Comparison of ENCODE assay signal across 20 mouse cellular contexts in genomic region chr2:14053618-14054017, GRCm38 (mm10). TPM values are rescaled to one million over a fixed set of nuclear protein-coding genes. Genes with fewer than 3 reads are reported as not detected.
DNase-seq lines count a peak whose midpoint lies in the region; ATAC-seq and TF ChIP-seq lines count a peak whose summit lies in the region.
"Had no signal": no experiment of that assay in that cellular context is flagged by ENCODE, and none has a peak within 500 bp of the region (broad histone marks: within the 10 kb centered on the region; RNA-seq: fewer than 3 reads in every experiment).

No protein-coding gene starts in this region.

- no peak overlapping the region for H3K27ac ChIP-seq in heart, embryonic 12.5 days (ENCODE audit: poor library complexity, severe bottlenecking)
- no peak overlapping the region for H3K27ac ChIP-seq in hindbrain, embryonic 16.5 days (ENCODE audit: low read depth, low read length)
- no peak overlapping the region for H3K27ac ChIP-seq in hindbrain, embryonic 10.5 days
- no peak overlapping the region for H3K27ac ChIP-seq in thymus, adult 2 months (ENCODE audit: control insufficient read depth, insufficient read depth, low read length)
- no peak overlapping the region for H3K27ac ChIP-seq in forebrain, embryonic 13.5 days
- H3K27ac ChIP-seq: embryonic facial prominence, embryonic 15.5 days; limb, embryonic 13.5 days; macrophage had no signal

- H3K4me1 ChIP-seq in heart, embryonic 12.5 days (replicated peaks): peaks cover 24% of the 10 kb centered on the region
- peaks cover 8% of the 10 kb centered on the region for H3K4me1 ChIP-seq in hindbrain, embryonic 16.5 days (ENCODE audit: control insufficient read depth, insufficient read depth, low read depth, low read length)
- peaks cover 23% of the 10 kb centered on the region for H3K4me1 ChIP-seq in hindbrain, embryonic 10.5 days (replicated peaks)
- H3K4me1 ChIP-seq in thymus, adult 2 months (replicated peaks; ENCODE audit: control insufficient read depth, insufficient read depth, low read length): peaks cover 13% of the 10 kb centered on the region
- peaks cover 2% of the 10 kb centered on the region; the same call in 1 of the 2 replicates for H3K4me1 ChIP-seq in forebrain, embryonic 13.5 days

- H3K9ac ChIP-seq in heart, embryonic 12.5 days: no peak overlapping the region
- no peak overlapping the region for H3K9ac ChIP-seq in hindbrain, embryonic 16.5 days (ENCODE audit: low read depth, low read length)
- no peak overlapping the region for H3K9ac ChIP-seq in forebrain, embryonic 13.5 days
- H3K9ac ChIP-seq: embryonic facial prominence, embryonic 15.5 days; limb, embryonic 13.5 days had no signal

- TF ChIP-seq POLR2A in thymus, adult 2 months (IDR thresholded peaks at IDR 0.05; ENCODE audit: control insufficient read depth, extremely low read depth, insufficient read depth, low read length, poor library complexity): no peak

- no peak for ATAC-seq in heart, embryonic 12.5 days (ENCODE audit: insufficient number of reproducible peaks, low FRiP score)
- ATAC-seq in hindbrain, embryonic 16.5 days: no peak
- no peak for ATAC-seq in forebrain, embryonic 13.5 days
- ATAC-seq: inflammation-experienced regulatory T-cells, adult 6 months had no signal

- H3K27me3 ChIP-seq in heart, embryonic 12.5 days (replicated peaks): no peaks in the 10 kb centered on the region
- no peaks in the 10 kb centered on the region for H3K27me3 ChIP-seq in hindbrain, embryonic 16.5 days (replicated peaks; ENCODE audit: control insufficient read depth, insufficient read depth, low read length)
- no peaks in the 10 kb centered on the region for H3K27me3 ChIP-seq in hindbrain, embryonic 10.5 days (ENCODE audit: insufficient read depth, poor library complexity, severe bottlenecking)
- H3K27me3 ChIP-seq in thymus, adult 2 months (ENCODE audit: control insufficient read depth, insufficient read depth, low read length): no peaks in the 10 kb centered on the region
- no peaks in the 10 kb centered on the region for H3K27me3 ChIP-seq in forebrain, embryonic 13.5 days
- H3K27me3 ChIP-seq: embryonic facial prominence, embryonic 15.5 days; limb, embryonic 13.5 days had no signal

- peak overlapping the region; percentile 24 for H3K4me3 ChIP-seq in heart, embryonic 12.5 days
- no peak overlapping the region for H3K4me3 ChIP-seq in hindbrain, embryonic 16.5 days (ENCODE audit: low read length)
- no peak overlapping the region for H3K4me3 ChIP-seq in hindbrain, embryonic 10.5 days
- no peak overlapping the region for H3K4me3 ChIP-seq in thymus, adult 2 months (ENCODE audit: control insufficient read depth, insufficient read depth, low read length)
- no peak overlapping the region for H3K4me3 ChIP-seq in forebrain, embryonic 13.5 days
- H3K4me3 ChIP-seq: embryonic facial prominence, embryonic 15.5 days; limb, embryonic 13.5 days had no signal

- no peaks in the 10 kb centered on the region for H3K36me3 ChIP-seq in heart, embryonic 12.5 days
- H3K36me3 ChIP-seq in hindbrain, embryonic 16.5 days (ENCODE audit: control insufficient read depth, insufficient read depth, low read length): no peaks in the 10 kb centered on the region
- no peaks in the 10 kb centered on the region for H3K36me3 ChIP-seq in hindbrain, embryonic 10.5 days
- H3K36me3 ChIP-seq in thymus, adult 2 months (ENCODE audit: control insufficient read depth, insufficient read depth, low read length): no peaks in the 10 kb centered on the region
- H3K36me3 ChIP-seq in forebrain, embryonic 13.5 days (ENCODE audit: poor library complexity, severe bottlenecking): no peaks in the 10 kb centered on the region
- H3K36me3 ChIP-seq: embryonic facial prominence, embryonic 15.5 days; limb, embryonic 13.5 days had no signal

- H3K9me3 ChIP-seq in heart, embryonic 12.5 days (replicated peaks): no peaks in the 10 kb centered on the region
- H3K9me3 ChIP-seq in hindbrain, embryonic 16.5 days (ENCODE audit: control insufficient read depth, low read length): no peaks in the 10 kb centered on the region
- no peaks in the 10 kb centered on the region; the same call in 1 of the 2 replicates for H3K9me3 ChIP-seq in hindbrain, embryonic 10.5 days
- no peaks in the 10 kb centered on the region for H3K9me3 ChIP-seq in forebrain, embryonic 13.5 days (replicated peaks)
- H3K9me3 ChIP-seq: embryonic facial prominence, embryonic 15.5 days; limb, embryonic 13.5 days had no signal

- 65% methylated on average over 3 of the region's 3 CpGs for WGBS in heart, embryonic 12.5 days
- WGBS in hindbrain, embryonic 16.5 days: 43% methylated on average over 3 of the region's 3 CpGs
- WGBS in hindbrain, embryonic 10.5 days: 39% methylated on average over 3 of the region's 3 CpGs
- WGBS in thymus, adult 2 months: 40% methylated on average over 3 of the region's 3 CpGs
- 49% methylated on average over 3 of the region's 3 CpGs for WGBS in forebrain, embryonic 13.5 days

- no peak for TF ChIP-seq CTCF in thymus, adult 2 months (IDR thresholded peaks at IDR 0.05; ENCODE audit: borderline replicate concordance, control insufficient read depth, extremely low read depth, insufficient read depth, low read length, poor library complexity)

- DNase-seq in heart, adult 11 months: no peak
- no peak for DNase-seq in hindbrain, embryonic 10.5 days (ENCODE audit: low spot score)
- DNase-seq in thymus, adult 2 months: peak; percentile 26
- DNase-seq in thymus, adult 18-20 months: no peak
- peak; percentile 15 for DNase-seq in thymus, postnatal 4 days
- DNase-seq: adrenal gland, adult 2 months; cerebellum, postnatal 14 days; embryo, embryonic 11 days; gastrocnemius, postnatal 36 days; kidney, adult 9 months; kidney, postnatal 4 days; lung, embryonic 14.5 days; retina, postnatal 1 day had no signal

- peak overlapping the region; percentile 59 for H3K4me2 ChIP-seq in heart, embryonic 12.5 days
- H3K4me2 ChIP-seq in hindbrain, embryonic 16.5 days (ENCODE audit: low read length): peak overlapping the region; percentile 87; the same call in 1 of the 2 replicates
- H3K4me2 ChIP-seq in forebrain, embryonic 13.5 days: no peak overlapping the region
- H3K4me2 ChIP-seq: embryonic facial prominence, embryonic 15.5 days; limb, embryonic 13.5 days had no signal

RNA-seq across cellular contexts. Expression of gene Hacd1, which starts 2.3 kb away (rescaled TPM):
- 236 and 238 TPM in 2 replicates for polyA plus RNA-seq in heart, embryonic 12.5 days (2016; fragmentation: Nextera tagmentation; extraction: Ambion mirVana)
- 78.3 and 84.2 TPM in 2 replicates for polyA plus RNA-seq in hindbrain, embryonic 16.5 days (2015; fragmentation: Nextera tagmentation; extraction: Ambion mirVana)
- 52.5 and 53.9 TPM in 2 replicates for polyA plus RNA-seq in hindbrain, embryonic 10.5 days (2016; fragmentation: Nextera tagmentation; extraction: Ambion mirVana)
- polyA plus RNA-seq in thymus, adult 2 months (2012; rRNA removed): 20.7 and 24.2 TPM in 2 replicates
- polyA plus RNA-seq in forebrain, embryonic 13.5 days (2015; fragmentation: Nextera tagmentation; extraction: Ambion mirVana): 41.4 and 46.2 TPM in 2 replicates
- polyA plus RNA-seq: inflammation-experienced regulatory T-cells, adult 6 months had no signal

RNA-seq across cellular contexts. Expression of gene Stam, which starts 20.3 kb away (rescaled TPM):
- polyA plus RNA-seq in heart, embryonic 12.5 days (2016; fragmentation: Nextera tagmentation; extraction: Ambion mirVana): 59.5 and 63.1 TPM in 2 replicates
- 129 and 141 TPM in 2 replicates for polyA plus RNA-seq in hindbrain, embryonic 16.5 days (2015; fragmentation: Nextera tagmentation; extraction: Ambion mirVana)
- 81.1 and 86.6 TPM in 2 replicates for polyA plus RNA-seq in hindbrain, embryonic 10.5 days (2016; fragmentation: Nextera tagmentation; extraction: Ambion mirVana)
- 18.7 and 21.1 TPM in 2 replicates for polyA plus RNA-seq in thymus, adult 2 months (2012; rRNA removed)
- polyA plus RNA-seq in forebrain, embryonic 13.5 days (2015; fragmentation: Nextera tagmentation; extraction: Ambion mirVana): 108 and 113 TPM in 2 replicates

Comparison
In these comparisons a context has a peak if more than half of its experiments do, and no peak if none do; other contexts are left out.
1. DNase-seq: peak in thymus, adult 2 months (single experiment) and thymus, postnatal 4 days (single experiment); none in heart, adult 11 months (single experiment), hindbrain, embryonic 10.5 days (single experiment) and thymus, adult 18-20 months (0 of 2).